Mouse (Mus musculus) neural tube, embryonic 13.5 days (tissue): ENCODE measurements around the gene Itpr2. TPM values are rescaled to one million over a fixed set of nuclear protein-coding genes. Genes with fewer than 3 reads are reported as not detected.
A peak's percentile ranks its signal among the peaks of the same experiment; 100 is the strongest.

Source experiments
- ATAC-seq: fragments of 200-750 bp; cut with Nextera tagmentation; 2 replicates; pipeline ENCODE4 v1.8.0; 2017; ENCODE audit warnings: low read depth, mild to moderate bottlenecking, moderate TSS enrichment, moderate library complexity
- H3K27ac ChIP-seq: fragments of 300-500 bp; sonication (generic); replicated peaks from 2 replicates; pipeline ENCODE4 v1.5.1; 2015; ENCODE audit warnings: moderate library complexity, mild to moderate bottlenecking, inconsistent platforms
- H3K27me3 ChIP-seq: fragments of 300-500 bp; sonication (generic); 2 replicates; pipeline ENCODE4 v1.6.1; 2015; ENCODE audit warnings: mild to moderate bottlenecking, inconsistent platforms
- H3K36me3 ChIP-seq: fragments of 300-500 bp; sonication (generic); 2 replicates; pipeline ENCODE4 v1.6.1; 2015; ENCODE audit warnings: mild to moderate bottlenecking, inconsistent platforms
- H3K4me1 ChIP-seq: fragments of 300-500 bp; sonication (generic); replicated peaks from 2 replicates; pipeline ENCODE4 v1.6.1; 2015; ENCODE audit warnings: inconsistent platforms
- H3K4me2 ChIP-seq: fragments of 300-500 bp; sonication (generic); 2 replicates; pipeline ENCODE4 v1.6.1; 2015; ENCODE audit warnings: inconsistent platforms, mild to moderate bottlenecking, moderate library complexity
- H3K4me3 ChIP-seq: fragments of 300-500 bp; sonication (generic); 2 replicates; pipeline ENCODE4 v1.5.1; 2015; ENCODE audit warnings: mild to moderate bottlenecking, inconsistent platforms
- H3K9ac ChIP-seq: fragments of 300-500 bp; sonication (generic); 2 replicates; pipeline ENCODE4 v1.6.1; 2015; ENCODE audit warnings: moderate library complexity, mild to moderate bottlenecking, inconsistent platforms
- H3K9me3 ChIP-seq: fragments of 300-500 bp; sonication (generic); 2 replicates; pipeline ENCODE4 v1.6.1; 2016; ENCODE audit warnings: inconsistent platforms
- WGBS: fragments of 180-500 bp; shearing (Covaris S2); methylation state at CpG from one replicate; pipeline ENCODE4 v1.1.7; 2015; 5-methylcytosine and 5-hydroxymethylcytosine counted together
- polyA plus RNA-seq: library from polyadenylated mRNA; unstranded; fragments of >200 nt; fragmentation: Nextera tagmentation; extraction: Ambion mirVana; gene quantifications from 2 replicates; pipeline ENCODE4 v1.2.1, GENCODE M21; 2015

The Itpr2 gene
- polyA plus RNA-seq, 1 experiment from 2014 or later: 5.5 TPM

DNA sequence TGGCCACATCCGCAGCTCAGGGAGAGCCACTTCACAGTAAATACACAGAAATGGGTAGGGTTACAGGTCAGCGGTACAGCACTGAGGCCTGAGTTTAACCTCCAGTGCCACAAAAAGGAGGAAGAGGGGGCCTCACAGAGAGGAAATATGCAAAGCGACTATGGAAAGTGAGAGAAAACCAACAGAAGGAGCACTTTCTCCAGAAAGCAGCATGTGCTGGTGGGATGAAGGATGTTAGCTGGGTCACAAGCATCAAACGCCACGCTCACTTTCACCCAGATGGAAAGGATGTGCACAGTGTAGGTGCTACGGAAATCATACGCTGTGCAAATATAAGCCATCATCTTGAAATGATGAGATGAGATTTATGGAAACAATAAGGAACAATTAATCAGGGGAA is 28.3 kb upstream of the Itpr2 start:
- no peak for ATAC-seq
- H3K4me2 ChIP-seq: no peak overlapping the region
- no peaks in the 10 kb centered on the region for H3K9me3 ChIP-seq
- no peak overlapping the region for H3K4me3 ChIP-seq
- no peaks in the 10 kb centered on the region for H3K4me1 ChIP-seq
- no peak overlapping the region for H3K9ac ChIP-seq
- H3K27me3 ChIP-seq: no peaks in the 10 kb centered on the region
- no peak overlapping the region for H3K27ac ChIP-seq
- 52% methylated on average over 7 of the region's 7 CpGs for WGBS
- no peaks in the 10 kb centered on the region for H3K36me3 ChIP-seq

DNA sequence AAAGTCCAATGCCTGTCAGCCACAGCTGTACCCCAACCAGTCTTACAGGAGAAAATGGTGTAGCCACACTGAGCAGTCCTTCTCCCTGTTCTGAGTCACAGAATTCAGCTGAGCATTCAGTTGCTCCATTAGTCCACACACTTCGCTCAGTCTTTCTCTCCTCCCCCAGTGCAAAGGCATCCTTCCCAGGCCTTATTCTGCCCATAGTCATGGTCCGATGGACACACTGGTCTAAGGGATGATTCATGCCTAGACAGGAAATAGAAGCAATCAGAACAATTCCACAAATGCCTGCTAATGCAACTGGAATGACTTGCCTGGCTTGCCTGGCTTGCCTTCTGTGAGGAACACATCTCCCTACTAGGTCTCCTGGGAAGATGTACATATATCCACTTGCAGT is 25.5 kb upstream of the Itpr2 start:
- H3K9me3 ChIP-seq: no peaks in the 10 kb centered on the region
- no peak overlapping the region for H3K27ac ChIP-seq
- H3K4me1 ChIP-seq: no peaks in the 10 kb centered on the region
- no peaks in the 10 kb centered on the region for H3K36me3 ChIP-seq
- ATAC-seq: no peak
- H3K27me3 ChIP-seq: no peaks in the 10 kb centered on the region
- H3K4me2 ChIP-seq: no peak overlapping the region
- no peak overlapping the region for H3K9ac ChIP-seq
- WGBS: 84% methylated on average over 2 of the region's 2 CpGs
- H3K4me3 ChIP-seq: no peak overlapping the region

DNA sequence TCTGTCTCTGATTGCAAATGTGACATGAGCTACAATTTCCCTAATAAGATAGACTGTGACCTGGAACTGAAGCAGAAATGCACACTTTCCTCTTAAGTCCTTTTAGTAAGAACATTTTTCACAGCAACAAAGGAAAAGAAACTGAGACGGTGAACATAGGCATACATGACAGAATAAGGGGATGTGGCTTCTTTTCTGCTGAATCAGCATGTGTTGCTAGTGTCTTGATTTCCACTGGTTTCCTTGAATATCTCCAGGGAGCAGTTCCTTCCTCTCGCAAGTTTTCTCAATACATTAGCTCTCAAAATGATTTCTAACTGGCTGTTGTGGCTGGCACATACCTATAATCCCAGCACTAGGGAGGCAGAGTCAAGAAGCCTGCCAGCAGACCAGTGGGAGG is 23.5 kb upstream of the Itpr2 start:
- H3K27me3 ChIP-seq: no peaks in the 10 kb centered on the region
- H3K36me3 ChIP-seq: no peaks in the 10 kb centered on the region
- no peak overlapping the region for H3K27ac ChIP-seq
- WGBS: 81% methylated on average over 2 of the region's 2 CpGs
- H3K9me3 ChIP-seq: no peaks in the 10 kb centered on the region
- no peak for ATAC-seq
- no peaks in the 10 kb centered on the region for H3K4me1 ChIP-seq
- no peak overlapping the region for H3K9ac ChIP-seq
- H3K4me2 ChIP-seq: no peak overlapping the region
- no peak overlapping the region for H3K4me3 ChIP-seq

DNA sequence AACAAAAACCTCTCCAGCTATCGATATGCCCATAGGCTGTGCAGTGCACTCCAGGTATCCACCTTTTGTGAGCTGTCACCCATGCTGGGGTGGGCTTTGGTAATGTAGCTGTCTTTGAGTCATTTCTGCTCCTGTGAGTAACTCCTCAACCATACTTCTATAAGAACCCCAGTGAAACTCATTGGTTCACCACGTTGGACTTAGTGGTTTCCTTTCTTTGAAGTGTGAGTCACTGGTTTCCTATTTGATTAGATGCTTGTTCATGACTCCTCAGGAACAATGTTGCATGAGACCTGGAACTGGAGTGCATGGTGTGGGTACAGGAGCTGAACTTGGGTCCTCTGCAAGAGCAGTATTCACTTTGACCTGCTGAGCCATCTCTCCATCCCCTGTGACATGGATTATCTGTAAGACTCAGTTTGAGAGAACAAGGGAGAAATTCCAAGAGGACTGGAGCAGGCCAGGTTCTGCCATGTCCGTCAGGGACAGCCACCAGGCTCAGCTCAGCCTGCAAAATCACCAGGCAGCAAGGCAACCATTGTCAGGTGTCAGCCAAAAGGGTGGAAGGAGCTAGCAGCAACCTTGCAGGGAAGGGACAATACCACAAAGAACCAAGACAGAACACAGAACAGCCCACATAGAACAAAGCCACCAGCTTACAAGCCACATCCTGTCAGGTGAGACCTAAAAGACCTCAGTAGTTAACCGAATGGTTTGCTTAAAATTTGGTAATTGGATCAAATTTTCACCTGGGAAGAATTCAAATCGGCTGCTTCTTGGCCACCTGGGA is 19.6 kb upstream of the Itpr2 start:
- no peak for ATAC-seq
- Histone ChIP-seq H3K4me2 (no peak overlapping the region), H3K4me3 (no peak overlapping the region), H3K27me3 (no peaks in the 10 kb centered on the region), H3K9me3 (no peaks in the 10 kb centered on the region), H3K4me1 (no peaks in the 10 kb centered on the region), H3K36me3 (no peaks in the 10 kb centered on the region), H3K27ac (no peak overlapping the region), H3K9ac (no peak overlapping the region)
- WGBS: 83% methylated on average over 5 of the region's 5 CpGs

DNA sequence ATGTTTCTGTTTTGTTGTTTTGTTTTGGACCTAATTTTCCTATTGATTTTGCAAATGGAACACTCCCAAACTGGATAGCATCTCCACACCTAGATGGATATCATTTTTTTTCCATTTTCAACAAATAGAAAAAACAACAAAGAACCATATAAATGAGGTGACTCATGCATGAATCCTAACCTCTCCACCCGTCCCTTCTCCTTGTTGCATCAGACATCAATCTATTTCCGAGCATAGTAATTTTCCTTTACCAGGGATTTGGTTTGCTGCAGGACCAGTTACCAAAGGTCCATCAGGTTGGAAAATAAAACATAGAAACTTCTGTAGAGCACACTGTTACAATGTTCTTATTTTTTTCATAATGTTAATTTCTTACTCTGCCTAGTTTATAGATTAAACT is 17.0 kb upstream of the Itpr2 start:
- H3K27ac ChIP-seq: no peak overlapping the region
- H3K4me1 ChIP-seq: 0 out of 2 replicates have a peak, but pooled peaks cover 3% of the 10 kb centered on the region
- H3K4me2 ChIP-seq: no peak overlapping the region
- no peaks in the 10 kb centered on the region for H3K36me3 ChIP-seq
- no peak for ATAC-seq
- H3K27me3 ChIP-seq: no peaks in the 10 kb centered on the region
- no peaks in the 10 kb centered on the region for H3K9me3 ChIP-seq
- no peak overlapping the region for H3K9ac ChIP-seq
- 82% methylated on average over 2 of the region's 2 CpGs for WGBS
- no peak overlapping the region for H3K4me3 ChIP-seq

DNA sequence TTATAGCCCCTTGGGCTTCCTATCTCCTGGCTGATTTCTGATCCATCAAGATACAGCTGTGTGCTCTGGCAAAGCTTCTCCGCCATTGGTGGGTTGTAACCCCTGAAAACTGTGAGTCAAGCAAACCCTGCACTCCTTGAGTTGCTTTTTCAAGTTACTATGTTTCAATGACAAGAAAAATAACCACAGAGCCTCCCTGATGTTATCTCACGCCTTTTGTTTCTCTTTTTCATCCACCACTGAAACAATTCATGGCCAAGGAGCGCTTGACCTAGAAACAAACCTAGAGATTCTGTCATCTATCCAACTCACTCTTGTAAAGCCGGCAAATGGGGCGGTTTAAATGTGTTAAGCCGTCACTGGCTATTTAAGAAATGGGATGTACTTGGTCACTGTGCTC is 13.9 kb upstream of the Itpr2 start:
- Histone ChIP-seq H3K9ac (no peak overlapping the region), H3K27ac (no peak overlapping the region), H3K9me3 (no peaks in the 10 kb centered on the region), H3K4me1 (0 out of 2 replicates have a peak, but pooled peaks cover 3% of the 10 kb centered on the region), H3K4me2 (no peak overlapping the region), H3K36me3 (no peaks in the 10 kb centered on the region), H3K4me3 (no peak overlapping the region), H3K27me3 (no peaks in the 10 kb centered on the region)
- 79% methylated on average over 6 of the region's 6 CpGs for WGBS
- no peak for ATAC-seq

DNA sequence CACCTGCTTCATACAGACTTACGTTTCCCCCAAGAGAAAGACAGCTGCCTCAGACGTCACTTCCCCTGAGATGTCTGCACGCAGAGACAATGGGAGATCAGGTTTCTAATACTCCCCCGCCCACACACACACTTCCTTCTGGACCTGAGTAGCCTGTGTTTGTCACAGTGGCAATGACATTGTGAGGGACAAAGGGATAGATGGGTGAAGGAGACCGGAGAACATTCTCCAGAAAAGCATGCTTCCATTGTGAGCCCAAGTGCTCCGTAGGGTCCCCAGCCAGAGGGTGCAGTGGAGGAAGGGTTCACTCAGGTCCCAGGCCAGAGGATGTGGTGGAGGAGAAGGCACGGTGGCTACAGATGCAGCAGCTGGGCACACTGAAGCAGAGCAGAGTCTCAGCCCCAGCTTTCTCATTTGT is 12.5 kb upstream of the Itpr2 start:
- no peak for ATAC-seq

DNA sequence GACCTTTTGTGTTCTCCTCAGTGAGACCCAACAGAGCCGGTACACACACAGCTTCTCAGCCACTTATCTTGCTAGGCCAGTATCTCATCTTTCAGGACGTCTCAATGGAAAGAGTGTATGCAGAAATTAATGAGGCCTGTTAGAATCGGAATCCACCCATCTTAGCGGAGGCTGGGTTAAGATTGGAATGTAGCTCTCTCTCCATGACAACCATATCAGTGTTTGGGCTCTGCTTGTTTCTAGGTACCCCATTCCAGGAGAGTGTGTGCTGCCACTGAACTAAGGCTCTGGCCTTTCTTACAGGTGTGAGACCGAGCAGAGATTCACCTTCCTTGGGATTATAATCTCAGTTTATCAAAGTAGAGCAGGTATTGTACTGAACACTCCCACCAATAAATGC is 11.9 kb upstream of the Itpr2 start:
- no peak overlapping the region for H3K4me2 ChIP-seq
- no peak overlapping the region for H3K27ac ChIP-seq
- 69% methylated on average over 5 of the region's 5 CpGs for WGBS
- no peak for ATAC-seq
- H3K36me3 ChIP-seq: no peaks in the 10 kb centered on the region
- H3K27me3 ChIP-seq: no peaks in the 10 kb centered on the region
- H3K9me3 ChIP-seq: no peaks in the 10 kb centered on the region
- no peak overlapping the region for H3K4me3 ChIP-seq
- 0 out of 2 replicates have a peak, but pooled peaks cover 3% of the 10 kb centered on the region for H3K4me1 ChIP-seq
- no peak overlapping the region for H3K9ac ChIP-seq

More for the DNA sequence above, 12.5 kb upstream of the Itpr2 start:
- WGBS: 56% methylated on average over 7 of the region's 7 CpGs
- H3K4me2 ChIP-seq: no peak overlapping the region
- no peaks in the 10 kb centered on the region for H3K9me3 ChIP-seq
- 0 out of 2 replicates have a peak, but pooled peaks cover 3% of the 10 kb centered on the region for H3K4me1 ChIP-seq
- no peaks in the 10 kb centered on the region for H3K27me3 ChIP-seq
- H3K9ac ChIP-seq: no peak overlapping the region
- no peaks in the 10 kb centered on the region for H3K36me3 ChIP-seq
- no peak overlapping the region for H3K27ac ChIP-seq
- H3K4me3 ChIP-seq: no peak overlapping the region

DNA sequence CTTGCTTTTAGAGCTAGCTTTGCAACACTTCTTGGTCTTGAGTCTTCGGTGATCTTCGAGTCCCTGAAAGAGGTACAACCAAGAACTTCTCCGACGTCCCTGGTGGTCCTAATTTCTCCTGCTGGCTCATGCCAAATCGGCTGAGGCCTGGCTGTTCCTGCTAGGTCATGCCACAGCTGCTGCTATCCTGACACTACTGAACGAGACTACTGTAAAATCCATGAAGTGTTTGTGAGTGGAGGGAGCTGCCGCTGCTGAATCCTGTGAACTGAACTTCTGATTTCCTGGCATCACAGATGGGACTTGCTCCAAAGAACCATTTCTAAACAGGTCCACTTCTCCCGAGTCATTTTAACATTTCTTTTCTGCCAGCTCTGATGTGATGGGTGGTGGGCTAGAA is 11.4 kb upstream of the Itpr2 start:
- no peak overlapping the region for H3K4me2 ChIP-seq
- no peaks in the 10 kb centered on the region for H3K9me3 ChIP-seq
- H3K27me3 ChIP-seq: no peaks in the 10 kb centered on the region
- no peak overlapping the region for H3K9ac ChIP-seq
- H3K4me1 ChIP-seq: 0 out of 2 replicates have a peak, but pooled peaks cover 3% of the 10 kb centered on the region
- 88% methylated on average over 8 of the region's 8 CpGs for WGBS
- H3K36me3 ChIP-seq: no peaks in the 10 kb centered on the region
- no peak for ATAC-seq
- H3K4me3 ChIP-seq: no peak overlapping the region
- H3K27ac ChIP-seq: no peak overlapping the region

DNA sequence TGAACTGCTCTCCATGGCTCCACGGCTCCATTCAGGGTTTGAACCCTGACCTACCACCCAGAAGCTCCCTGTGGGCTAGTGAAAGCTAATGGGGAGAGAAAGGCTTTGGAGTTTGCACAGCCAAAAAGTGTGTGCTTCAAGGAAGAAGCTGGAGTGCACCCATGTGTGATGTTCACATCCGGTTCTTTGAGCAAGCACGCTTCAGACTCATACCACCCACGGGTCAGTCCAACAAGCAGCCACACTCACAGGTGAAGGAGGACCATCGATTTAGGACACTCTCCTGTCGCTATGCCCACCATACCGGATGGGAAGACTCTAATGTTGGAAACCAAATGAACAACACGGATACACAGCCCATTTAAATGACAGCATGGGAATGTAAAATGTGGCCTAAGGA is 9.5 kb upstream of the Itpr2 start:
- no peak overlapping the region for H3K4me2 ChIP-seq
- no peaks in the 10 kb centered on the region for H3K9me3 ChIP-seq
- ATAC-seq: no peak
- no peak overlapping the region for H3K27ac ChIP-seq
- H3K36me3 ChIP-seq: no peaks in the 10 kb centered on the region
- H3K27me3 ChIP-seq: no peaks in the 10 kb centered on the region
- H3K4me1 ChIP-seq: 0 out of 2 replicates have a peak, but pooled peaks cover 3% of the 10 kb centered on the region
- H3K4me3 ChIP-seq: no peak overlapping the region
- H3K9ac ChIP-seq: no peak overlapping the region
- 82% methylated on average over 8 of the region's 8 CpGs for WGBS

DNA sequence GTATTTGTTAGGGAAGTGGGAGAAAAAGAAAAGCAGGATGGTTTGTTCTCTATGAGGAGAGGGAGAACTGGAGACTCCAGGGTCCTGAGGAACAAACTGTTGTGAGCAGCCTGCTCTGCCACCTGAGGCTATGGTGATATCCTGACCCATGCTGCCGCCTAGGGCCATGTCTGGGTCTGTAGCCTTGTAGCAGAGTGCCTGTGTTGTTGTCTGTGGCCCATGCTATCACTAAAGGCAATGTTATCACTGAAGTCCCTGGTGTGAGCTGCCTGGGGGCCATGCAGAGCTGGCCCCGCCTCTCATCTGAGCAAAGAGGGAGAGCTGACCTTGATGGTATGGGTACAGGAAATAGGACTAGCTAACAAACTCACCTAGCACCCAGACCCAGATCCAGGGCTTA is 7.9 kb upstream of the Itpr2 start:
- H3K9ac ChIP-seq: no peak overlapping the region
- ATAC-seq: no peak
- no peak overlapping the region for H3K4me3 ChIP-seq
- H3K4me2 ChIP-seq: no peak overlapping the region
- no peaks in the 10 kb centered on the region for H3K9me3 ChIP-seq
- H3K27me3 ChIP-seq: no peaks in the 10 kb centered on the region
- no peaks in the 10 kb centered on the region for H3K36me3 ChIP-seq
- H3K27ac ChIP-seq: no peak overlapping the region
- 80% methylated on average over 2 of the region's 2 CpGs for WGBS
- no peaks in the 10 kb centered on the region for H3K4me1 ChIP-seq

DNA sequence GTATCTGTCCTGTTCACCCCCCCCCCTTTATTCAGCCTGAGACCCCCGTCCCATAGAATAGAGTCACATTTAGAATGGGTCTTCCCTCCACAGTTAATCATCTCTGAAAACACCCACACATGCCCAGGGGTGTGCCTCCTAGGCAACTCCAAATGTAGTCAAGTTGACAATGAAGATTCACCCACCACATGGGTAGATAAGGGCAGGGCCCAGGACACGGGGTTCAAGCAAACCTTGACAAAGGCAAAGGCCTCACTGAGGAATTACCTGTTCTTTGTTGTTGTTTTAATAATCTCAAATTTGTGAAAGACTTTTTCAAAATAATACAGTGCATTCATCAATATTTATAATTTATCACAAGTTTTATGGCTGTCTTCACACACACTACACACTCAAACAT is 2.4 kb upstream of the Itpr2 start:
- H3K9ac ChIP-seq: no peak overlapping the region
- no peak for ATAC-seq
- peaks cover 33% of the 10 kb centered on the region for H3K27me3 ChIP-seq
- no peak overlapping the region for H3K4me2 ChIP-seq
- H3K4me1 ChIP-seq: peaks cover 23% of the 10 kb centered on the region
- WGBS: 83% methylated on average over 2 of the region's 2 CpGs
- H3K36me3 ChIP-seq: no peaks in the 10 kb centered on the region
- no peaks in the 10 kb centered on the region for H3K9me3 ChIP-seq
- no peak overlapping the region for H3K27ac ChIP-seq
- no peak overlapping the region for H3K4me3 ChIP-seq

DNA sequence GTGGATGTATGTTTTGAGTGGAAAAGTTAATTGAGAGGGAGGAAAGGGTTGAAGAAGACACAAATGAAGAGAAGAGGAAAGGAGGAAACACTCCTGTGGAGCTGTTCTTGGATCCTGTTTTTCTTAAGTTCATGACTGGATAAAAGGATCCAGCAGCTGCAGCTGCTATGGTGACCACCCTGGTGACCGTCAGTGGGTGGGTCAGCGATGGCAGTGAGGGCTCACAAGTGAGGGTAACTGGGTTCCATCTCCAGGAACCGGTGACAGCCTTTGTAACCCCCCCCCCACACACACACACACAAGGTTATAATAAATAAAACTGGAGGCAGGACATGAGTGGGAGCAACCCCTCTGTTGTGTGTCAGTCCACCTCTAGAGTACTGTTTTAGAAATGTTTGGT is 833 bp upstream of the Itpr2 start:
- peak overlapping the region; percentile 99 for H3K4me2 ChIP-seq
- H3K4me3 ChIP-seq: peak overlapping the region; percentile 62
- 52% methylated on average over 3 of the region's 3 CpGs for WGBS
- H3K27me3 ChIP-seq: peaks cover 33% of the 10 kb centered on the region
- H3K9ac ChIP-seq: peak overlapping the region; percentile 72
- H3K4me1 ChIP-seq: peaks cover 23% of the 10 kb centered on the region
- H3K27ac ChIP-seq: no peak overlapping the region
- H3K9me3 ChIP-seq: no peaks in the 10 kb centered on the region
- no peaks in the 10 kb centered on the region for H3K36me3 ChIP-seq
- ATAC-seq: no peak
